Mouse (Mus musculus): ENCODE data around the gene Cavin2. TPM values are rescaled to one million over a fixed set of nuclear protein-coding genes. Genes with fewer than 3 reads are reported as not detected.

The Cavin2 gene
- 1 to 10 TPM in 1 of 2 experiments, under 1 TPM in 1; 0.55 to 1.5 TPM for total RNA-seq (2023)

DNA sequence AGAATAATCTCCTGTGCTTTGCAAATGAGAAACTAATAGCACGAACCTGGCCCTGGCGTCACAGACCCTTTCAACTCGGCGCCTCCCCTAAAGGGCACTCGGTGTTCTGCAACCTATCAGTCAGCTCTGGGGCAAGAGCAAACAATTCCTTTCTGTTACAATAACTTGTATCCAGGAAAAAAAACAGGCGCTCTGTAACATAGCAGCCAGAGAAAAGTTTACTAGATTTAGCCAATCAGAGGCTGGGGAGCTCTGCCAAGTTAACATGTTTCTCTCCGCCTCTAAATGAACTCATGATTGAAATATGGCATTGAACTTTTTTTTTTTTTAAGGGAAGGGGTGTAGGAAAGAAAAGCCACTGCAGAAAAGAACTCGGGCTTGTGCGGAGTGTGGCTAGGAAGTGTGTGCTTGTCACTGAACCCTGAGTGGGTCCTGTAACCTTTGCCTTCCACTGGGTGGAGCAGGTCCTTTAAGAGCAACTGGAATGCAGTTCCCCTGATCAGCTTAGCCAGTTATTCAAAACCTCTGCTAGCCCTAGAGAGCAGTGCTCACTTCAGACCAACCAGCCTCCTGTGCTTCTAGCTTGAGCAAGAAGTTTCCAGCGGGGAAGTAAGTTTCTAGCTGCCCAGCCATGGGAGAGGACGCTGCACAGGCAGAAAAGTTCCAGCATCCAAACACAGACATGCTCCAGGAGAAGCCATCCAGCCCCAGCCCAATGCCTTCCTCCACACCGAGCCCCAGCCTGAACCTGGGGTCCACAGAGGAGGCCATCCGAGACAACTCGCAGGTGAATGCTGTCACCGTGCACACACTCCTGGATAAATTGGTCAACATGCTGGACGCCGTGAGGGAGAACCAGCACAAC, at the start of gene Cavin2:
Gene Cavin2 (plus strand): TSS at position 372 of the 865 bp plus-strand sequence.

Other genes with a start within 250 kb of the Cavin2 start
- gene Nabp1, start 189.3 kb downstream of the Cavin2 start, total RNA-seq (2023): 100 to 1,000 TPM; 164 to 179 TPM

Measured in monocyte, adult 59 days (primary cell).